Mouse (Mus musculus) liver, adult 2 months (tissue): Measurements from ENCODE around the gene Mtmr10.

Experiments
- CTCF ChIP-seq: fragments of 200-500 bp; IDR thresholded peaks from 2 replicates; pipeline ENCODE4 v1.5.1; 2011; ENCODE audit warnings: low read depth, low read length, control low read depth
- POLR2A ChIP-seq: fragments of 200-500 bp; IDR thresholded peaks from 2 replicates; pipeline ENCODE4 v1.6.1; 2011; ENCODE audit warnings: low read length, control low read depth; ENCODE audit not compliant: insufficient read depth; ENCODE audit errors: extremely low read depth

DNA sequence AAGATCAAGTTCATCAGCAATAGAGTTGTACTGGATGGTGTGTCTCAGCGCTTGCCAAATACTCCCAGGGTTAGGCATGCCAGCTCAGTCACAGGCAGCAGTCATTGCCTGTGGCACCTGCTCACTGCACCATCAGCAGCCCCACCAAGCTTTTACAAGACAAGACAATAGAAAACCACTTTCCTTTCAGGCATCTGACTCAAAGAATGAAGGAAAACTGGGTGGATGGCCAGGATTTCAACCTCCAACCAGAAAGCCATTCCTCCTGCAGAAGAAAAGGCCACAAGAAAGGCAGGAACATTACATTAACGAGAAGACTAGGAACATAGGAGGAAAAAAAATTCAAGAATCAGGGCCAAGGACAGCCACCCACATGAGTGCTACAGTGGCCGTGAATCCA lies 33.7 kb upstream of the Mtmr10 start:
- TF ChIP-seq CTCF (no peak), POLR2A (no peak)
